Mouse (Mus musculus) stomach, postnatal 0 days (tissue): ENCODE results near the gene Plekhg2. TPM values are rescaled to one million over a fixed set of nuclear protein-coding genes. Genes with fewer than 3 reads are reported as not detected.
"Not testable (repeated sequence)": the region's sequence is repeated elsewhere in the genome, so short reads cannot be mapped to it uniquely, and the experiment has no call there.

ENCODE experiments used
- ATAC-seq: fragments of 200-750 bp; cut with Nextera tagmentation; 2 replicates; pipeline ENCODE4 v1.8.0; 2017; ENCODE audit not compliant: low FRiP score, low TSS enrichment
- DNase-seq: peaks from one replicate; pipeline ENCODE4 v3.0.0-alpha.2; 2016; ENCODE audit warnings: low spot score
- H3K27ac ChIP-seq: fragments of 300-500 bp; sonication (generic); replicated peaks from 2 replicates; pipeline ENCODE4 v1.5.1; 2014; ENCODE audit warnings: mild to moderate bottlenecking, control low read depth
- H3K27me3 ChIP-seq: fragments of 300-500 bp; sonication (generic); 2 replicates; pipeline ENCODE4 v1.6.1; 2014; ENCODE audit warnings: low read length; ENCODE audit not compliant: control insufficient read depth, insufficient read depth
- H3K36me3 ChIP-seq: fragments of 300-500 bp; sonication (generic); 2 replicates; pipeline ENCODE4 v1.6.1; 2014; ENCODE audit warnings: low read length, mixed read lengths; ENCODE audit not compliant: control insufficient read depth, insufficient read depth
- H3K4me1 ChIP-seq: fragments of 300-500 bp; sonication (generic); replicated peaks from 2 replicates; pipeline ENCODE4 v1.6.1; 2014; ENCODE audit warnings: antibody characterized with exemption; ENCODE audit not compliant: control insufficient read depth, insufficient read depth
- H3K4me2 ChIP-seq: fragments of 300-500 bp; sonication (generic); replicated peaks from 2 replicates; pipeline ENCODE4 v1.6.1; 2014; ENCODE audit warnings: low read depth, mild to moderate bottlenecking, control low read depth, moderate library complexity
- H3K4me3 ChIP-seq: fragments of 300-500 bp; sonication (generic); 2 replicates; pipeline ENCODE4 v1.5.1; 2014; ENCODE audit warnings: low read depth, low read length, control low read depth
- H3K9ac ChIP-seq: fragments of 300-500 bp; sonication (generic); 2 replicates; pipeline ENCODE4 v1.6.1; 2014; ENCODE audit warnings: mild to moderate bottlenecking, low read length, control low read depth, mixed read lengths
- H3K9me3 ChIP-seq: fragments of 300-500 bp; sonication (generic); 2 replicates; pipeline ENCODE4 v1.6.1; 2016; ENCODE audit warnings: low read length; ENCODE audit not compliant: control insufficient read depth
- CTCF ChIP-seq: IDR thresholded peaks from 2 replicates; pipeline ENCODE4 v1.5.1; 2016; ENCODE audit warnings: antibody characterized with exemption, low read depth, mild to moderate bottlenecking, moderate library complexity
- EP300 ChIP-seq: optimal IDR thresholded peaks from 2 replicates; pipeline ENCODE3; 2016; ENCODE audit warnings: antibody characterized with exemption
- WGBS: fragments of 180-500 bp; shearing (Covaris S2); extraction: QIAGEN DNeasy Blood & Tissue Kit; methylation state at CpG from one replicate; pipeline ENCODE4 v1.1.7; 2014; 5-methylcytosine and 5-hydroxymethylcytosine counted together
- polyA plus RNA-seq: library from polyadenylated mRNA; unstranded; fragments of >200 nt; fragmentation: Nextera tagmentation; extraction: Ambion mirVana; gene quantifications from 2 replicates; pipeline ENCODE4 v1.2.1, GENCODE M21; 2015

Plekhg2 gene
- polyA plus RNA-seq, 1 experiment from 2014 or later = 13.4 TPM

DNA sequence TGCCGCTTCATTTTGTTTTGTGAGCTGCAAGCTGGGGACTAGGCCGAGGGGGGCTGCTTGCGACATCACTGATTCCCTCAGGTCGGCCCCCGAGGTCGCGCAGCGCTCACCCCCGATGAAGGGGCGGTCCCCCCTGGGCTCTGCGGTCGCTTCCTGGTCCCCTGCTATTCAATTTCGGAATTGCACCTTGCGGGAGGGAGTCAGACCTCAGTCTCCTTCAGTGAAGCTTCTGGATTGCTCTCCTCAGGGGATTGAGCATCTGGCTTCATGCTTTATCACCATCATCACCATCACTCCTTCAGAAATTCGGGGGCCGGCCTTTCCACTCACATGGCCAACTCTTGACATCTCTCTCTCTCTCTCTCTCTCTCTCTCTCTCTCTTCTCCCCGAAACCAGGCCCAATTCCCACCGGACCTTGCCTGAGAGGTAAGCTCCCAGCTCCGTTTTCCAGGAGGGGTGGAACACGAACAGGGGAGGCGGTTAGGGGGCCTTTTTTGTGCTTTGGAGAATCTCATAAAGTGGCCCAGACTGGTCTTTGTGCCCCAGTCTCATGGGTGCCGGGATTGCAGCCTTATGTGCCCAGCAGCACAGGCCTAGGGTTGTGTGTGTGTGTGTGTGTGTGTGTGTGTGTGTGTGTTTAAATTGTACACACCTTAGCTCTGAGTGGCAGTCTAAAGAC is 21.0 kb upstream of the Plekhg2 start:
- WGBS = 6% methylated on average over 22 of the region's 22 CpGs
- no peak for DNase-seq
- peaks cover 20% of the 10 kb centered on the region for H3K36me3 ChIP-seq

DNA sequence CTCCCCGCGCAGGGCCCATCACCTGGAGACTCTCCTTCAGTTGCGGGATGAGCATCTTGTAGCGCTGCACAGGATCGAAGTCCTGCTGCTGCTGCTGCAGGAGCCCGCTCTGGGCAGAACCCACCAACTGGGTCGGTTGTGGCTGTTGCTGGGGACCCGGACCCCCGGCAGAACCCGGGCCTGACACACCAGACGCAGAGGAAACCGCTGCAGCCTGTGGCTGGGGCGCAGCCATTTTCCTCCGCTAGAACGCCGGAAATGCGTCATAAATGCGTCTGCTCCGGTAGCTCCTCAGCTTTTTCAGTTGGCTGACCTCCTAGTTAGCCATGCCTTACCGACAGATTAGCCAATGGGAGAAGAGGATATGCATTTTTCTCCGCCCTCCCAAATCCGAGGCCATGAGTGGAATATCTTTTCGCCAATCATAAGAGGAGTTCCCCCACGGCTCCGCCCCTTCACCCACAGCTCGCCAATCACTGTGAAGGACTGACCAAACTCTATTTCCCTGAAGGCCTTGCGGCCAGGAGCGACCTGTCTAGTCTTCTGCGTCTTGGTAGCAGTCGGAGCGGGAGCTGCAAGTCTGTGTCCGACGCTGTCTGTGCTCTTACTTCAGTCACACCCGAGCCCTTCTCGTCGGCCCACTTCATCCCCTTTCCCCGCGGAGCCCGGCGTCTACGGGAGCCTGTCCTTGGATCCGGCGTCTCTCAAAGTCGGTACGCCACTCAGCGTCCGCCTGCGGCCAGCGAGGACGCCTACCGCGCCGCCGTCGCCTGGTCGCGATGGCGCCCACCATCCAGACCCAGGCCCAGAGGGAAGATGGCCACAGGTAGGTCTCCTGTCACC is 20.3 kb upstream of the Plekhg2 start, which contains the start of the genes Med29 and Paf1:
Med29 (minus strand) TSS at position 280 of the 843 bp plus-strand sequence.
Paf1 (plus strand) TSS at position 523 of the 843 bp plus-strand sequence.
- peak within 1 kb of the TSS; percentile 96 for H3K4me2 ChIP-seq
- WGBS = under 1% methylated on average over 58 of the region's 58 CpGs
- TF ChIP-seq CTCF = no peak; the same call in 1 of the 2 replicates
- TF ChIP-seq EP300 = no peak
- peaks cover 17% of the 10 kb centered on the region for H3K36me3 ChIP-seq
- ATAC-seq (peak; percentile 97), DNase-seq (peak; percentile 97)
- no peaks in the 10 kb centered on the region for H3K27me3 ChIP-seq
- peak within 1 kb of the TSS; percentile 83 for H3K27ac ChIP-seq
- no peaks in the 10 kb centered on the region for H3K9me3 ChIP-seq
- peak within 1 kb of the TSS; percentile 84 for H3K9ac ChIP-seq
- peak within 1 kb of the TSS; percentile 82 for H3K4me3 ChIP-seq
- peaks cover 3% of the 10 kb centered on the region; the same call in 1 of the 2 replicates for H3K4me1 ChIP-seq

More for the DNA sequence above, 21.0 kb upstream of the Plekhg2 start:
- Histone ChIP-seq H3K4me3 (peak overlapping the region; percentile 82), H3K9ac (peak overlapping the region; percentile 84), H3K4me1 (peaks cover 3% of the 10 kb centered on the region; the same call in 1 of the 2 replicates), H3K27me3 (no peaks in the 10 kb centered on the region), H3K4me2 (peak overlapping the region; percentile 96), H3K27ac (peak overlapping the region; percentile 83), H3K9me3 (no peaks in the 10 kb centered on the region)
- TF ChIP-seq EP300 = no peak
- no peak; the same call in 1 of the 2 replicates for TF ChIP-seq CTCF
- ATAC-seq = no peak; the same call in 1 of the 2 replicates

DNA sequence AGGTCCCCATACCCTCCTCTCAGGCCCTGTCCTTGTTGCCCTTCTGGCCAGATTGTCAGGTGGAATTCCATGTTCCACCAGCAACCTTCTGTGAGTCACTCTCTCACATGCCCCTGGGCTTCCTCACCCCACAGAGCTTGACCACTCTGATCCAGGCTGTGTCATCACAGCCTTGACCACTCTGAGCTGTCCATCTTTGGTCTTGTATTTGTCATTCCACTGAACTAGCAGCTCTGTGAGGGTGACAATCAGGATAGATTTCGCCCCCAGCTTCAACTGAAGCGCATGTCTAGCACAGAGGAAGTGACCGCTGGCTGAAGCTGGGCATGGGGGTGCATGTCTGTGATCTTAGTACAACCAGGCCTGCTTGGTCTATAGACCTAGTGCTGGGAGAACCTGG is 17.9 kb upstream of the Plekhg2 start:
- Histone ChIP-seq H3K27ac (no peak overlapping the region), H3K27me3 (no peaks in the 10 kb centered on the region), H3K9me3 (no peaks in the 10 kb centered on the region), H3K9ac (no peak overlapping the region), H3K36me3 (peaks cover 7% of the 10 kb centered on the region), H3K4me2 (no peak overlapping the region), H3K4me3 (no peak overlapping the region), H3K4me1 (peaks cover 3% of the 10 kb centered on the region; the same call in 1 of the 2 replicates)
- ATAC-seq = no peak
- DNase-seq = no peak
- 93% methylated on average over 3 of the region's 3 CpGs for WGBS
- TF ChIP-seq EP300 (no peak), CTCF (no peak)

GRCm38 (mm10) chr7:28387384-28387783 is 15.0 kb upstream of the Plekhg2 start:
- H3K4me3 ChIP-seq, H3K9me3 ChIP-seq, H3K36me3 ChIP-seq, H3K9ac ChIP-seq, H3K4me2 ChIP-seq, DNase-seq, H3K27ac ChIP-seq, ATAC-seq, H3K27me3 ChIP-seq: not testable (repeated sequence)
- 81% methylated on average over 7 of the region's 7 CpGs for WGBS
- peaks cover 11% of the 10 kb centered on the region for H3K4me1 ChIP-seq

GRCm38 (mm10) chr7:28386877-28387276 is 14.5 kb upstream of the Plekhg2 start:
- not testable (repeated sequence) for H3K27me3 ChIP-seq, H3K9ac ChIP-seq, H3K9me3 ChIP-seq, DNase-seq, ATAC-seq, H3K4me2 ChIP-seq, H3K27ac ChIP-seq, H3K36me3 ChIP-seq, H3K4me3 ChIP-seq
- WGBS = 76% methylated on average over 6 of the region's 6 CpGs
- peaks cover 11% of the 10 kb centered on the region for H3K4me1 ChIP-seq
